Mouse (Mus musculus) kidney, adult 2 months (tissue): Measurements from ENCODE around the gene Srrm4. TPM values are rescaled to one million over a fixed set of nuclear protein-coding genes. Genes with fewer than 3 reads are reported as not detected.

Source experiments
- DNase-seq: peaks from one replicate; pipeline ENCODE4 v3.0.0; 2021
- H3K27ac ChIP-seq: fragments of 200-500 bp; 2 replicates; pipeline ENCODE4 v1.5.1; 2012; ENCODE audit warnings: low read depth, low read length, control low read depth, inconsistent platforms; ENCODE audit not compliant: insufficient read depth
- H3K27me3 ChIP-seq: fragments of 200-500 bp; replicated peaks from 2 replicates; pipeline ENCODE4 v1.6.1; 2012; ENCODE audit warnings: mild to moderate bottlenecking, moderate library complexity, low read length, inconsistent platforms; ENCODE audit not compliant: control insufficient read depth, insufficient read depth
- H3K36me3 ChIP-seq: fragments of 200-500 bp; 2 replicates; pipeline ENCODE4 v1.6.1; 2012; ENCODE audit warnings: mild to moderate bottlenecking, moderate library complexity, low read length, inconsistent platforms; ENCODE audit not compliant: control insufficient read depth, insufficient read depth
- H3K4me1 ChIP-seq: fragments of 200-500 bp; 2 replicates; pipeline ENCODE4 v1.6.1; 2011; ENCODE audit warnings: low read length; ENCODE audit not compliant: control insufficient read depth, insufficient read depth
- H3K4me3 ChIP-seq: fragments of 200-500 bp; 2 replicates; pipeline ENCODE4 v1.5.1; 2011; ENCODE audit warnings: mild to moderate bottlenecking, low read depth, low read length, control low read depth; ENCODE audit not compliant: insufficient read depth
- CTCF ChIP-seq: fragments of 200-500 bp; conservative IDR thresholded peaks from 2 replicates; pipeline ENCODE4 v1.5.1; 2011; ENCODE audit warnings: low read depth, mild to moderate bottlenecking, control low read depth, low read length, moderate library complexity, mixed read lengths; ENCODE audit not compliant: insufficient read depth, insufficient read length
- POLR2A ChIP-seq: fragments of 200-500 bp; IDR thresholded peaks from one replicate; pipeline ENCODE4 v1.6.1; 2011; ENCODE audit warnings: low read depth, low read length, control low read depth
- WGBS: fragments of 180-500 bp; shearing (Covaris S2); methylation state at CpG from one replicate; pipeline ENCODE4 v1.1.7; 2018; 5-methylcytosine and 5-hydroxymethylcytosine counted together
- polyA plus RNA-seq: library from polyadenylated mRNA; depleted of rRNA; stranded (reverse); fragments of >200 nt; gene quantifications from 2 replicates; pipeline ENCODE4 v1.2.3, GENCODE M21; 2012

Gene Srrm4
- polyA plus RNA-seq, 1 experiment: 0.25 TPM

DNA sequence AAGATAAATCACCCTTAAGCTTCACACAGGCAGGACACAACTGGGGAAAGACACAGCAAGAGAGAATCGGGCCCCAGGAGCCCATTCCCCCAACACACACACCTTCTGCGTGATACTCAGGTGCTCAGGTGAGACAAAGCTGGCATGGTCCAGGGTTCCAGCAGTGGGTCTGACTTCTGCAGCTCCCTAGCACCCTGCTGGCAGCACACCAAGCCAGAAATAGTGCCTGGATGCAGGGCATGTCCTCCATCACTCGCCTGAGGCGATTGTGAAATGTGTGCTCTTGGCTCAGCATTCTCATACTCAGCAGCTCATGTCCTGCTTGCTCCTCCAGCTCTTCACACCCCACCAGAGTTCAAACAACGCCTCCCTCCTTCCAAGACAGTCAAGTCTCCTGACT, 14.5 kb downstream of the Srrm4 start:
- Histone ChIP-seq H3K4me1 (no peaks in the 10 kb centered on the region), H3K27me3 (no peaks in the 10 kb centered on the region), H3K36me3 (no peaks in the 10 kb centered on the region), H3K27ac (no peak overlapping the region), H3K4me3 (no peak overlapping the region)
- TF ChIP-seq CTCF: no peak
- TF ChIP-seq POLR2A: no peak
- no peak for DNase-seq
- 72% methylated on average over 5 of the region's 5 CpGs for WGBS

- Histone ChIP-seq H3K36me3 (no peaks in the 10 kb centered on the region), H3K4me1 (no peaks in the 10 kb centered on the region), H3K4me3 (no peak overlapping the region), H3K27me3 (no peaks in the 10 kb centered on the region), H3K27ac (no peak overlapping the region)
- WGBS: 40% methylated on average over 9 of the region's 9 CpGs
- DNase-seq: no peak
- no peak for TF ChIP-seq POLR2A
- TF ChIP-seq CTCF: no peak
Observed at GRCm38 (mm10) chr5:116573307-116573706, 18.3 kb downstream of the Srrm4 start.

DNA sequence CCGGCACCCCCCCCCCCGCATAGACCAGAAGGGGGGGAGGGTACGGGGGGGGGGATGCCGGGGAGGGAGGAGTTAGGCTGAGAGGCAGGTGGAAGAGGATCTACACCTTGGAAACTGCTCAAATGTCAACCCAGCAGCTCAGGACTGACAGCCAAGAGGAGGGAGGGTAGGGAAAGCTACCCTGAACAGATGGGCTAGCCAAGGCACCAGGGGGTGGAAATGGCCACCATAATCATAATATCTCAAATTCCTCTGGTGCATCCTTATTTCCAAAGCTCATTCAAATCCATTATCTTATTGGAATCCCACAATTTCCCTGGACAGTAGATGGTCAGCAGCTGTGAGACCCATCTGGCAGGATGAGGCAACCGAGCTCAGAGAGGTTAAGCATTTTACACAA, 19.7 kb downstream of the Srrm4 start:
- no peaks in the 10 kb centered on the region for H3K36me3 ChIP-seq
- no peak overlapping the region for H3K27ac ChIP-seq
- H3K27me3 ChIP-seq: no peaks in the 10 kb centered on the region
- TF ChIP-seq POLR2A (no peak), CTCF (no peak)
- no peak for DNase-seq
- WGBS: 16% methylated on average over 3 of the region's 5 CpGs
- no peak overlapping the region for H3K4me3 ChIP-seq
- H3K4me1 ChIP-seq: no peaks in the 10 kb centered on the region

GRCm38 (mm10) chr5:116571232-116571861, 20.3 kb downstream of the Srrm4 start:
- Histone ChIP-seq H3K36me3 (no peaks in the 10 kb centered on the region), H3K27ac (no peak overlapping the region), H3K27me3 (no peaks in the 10 kb centered on the region), H3K4me3 (no peak overlapping the region), H3K4me1 (no peaks in the 10 kb centered on the region)
- no peak for DNase-seq
- 14% methylated on average over 22 of the region's 22 CpGs for WGBS
- TF ChIP-seq POLR2A (no peak), CTCF (no peak)

- no peak for DNase-seq
- 60% methylated on average over 7 of the region's 7 CpGs for WGBS
- TF ChIP-seq POLR2A (no peak), CTCF (no peak)
Observed at GRCm38 (mm10) chr5:116570566-116570965, 21.1 kb downstream of the Srrm4 start.

DNA sequence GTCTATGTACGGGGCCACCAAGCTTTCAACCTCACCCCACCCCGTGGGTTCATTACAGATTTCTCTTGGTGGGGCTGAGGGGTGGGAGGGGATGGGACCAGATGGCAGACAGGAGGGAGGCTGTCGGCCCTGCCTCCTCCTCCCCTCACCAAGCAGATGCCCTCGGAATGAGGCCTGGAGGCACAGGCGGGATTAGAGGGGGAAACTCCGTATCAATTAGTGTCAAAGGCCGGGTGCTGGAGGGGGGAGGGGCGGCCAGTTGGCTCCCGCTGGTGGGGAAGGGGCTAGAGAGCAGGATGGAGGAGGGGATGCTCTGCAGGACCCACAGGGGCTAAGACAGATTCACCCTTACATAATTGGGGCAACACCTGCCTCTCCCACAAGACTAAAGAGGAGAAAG, 22.0 kb downstream of the Srrm4 start:
- Histone ChIP-seq H3K27ac (no peak overlapping the region), H3K27me3 (no peaks in the 10 kb centered on the region), H3K36me3 (no peaks in the 10 kb centered on the region), H3K4me1 (no peaks in the 10 kb centered on the region), H3K4me3 (no peak overlapping the region)
- TF ChIP-seq POLR2A: no peak
- TF ChIP-seq CTCF: no peak
- no peak for DNase-seq
- 8% methylated on average over 9 of the region's 9 CpGs for WGBS

More at GRCm38 (mm10) chr5:116570566-116570965, 21.1 kb downstream of the Srrm4 start:
- Histone ChIP-seq H3K27ac (no peak overlapping the region), H3K4me1 (no peaks in the 10 kb centered on the region), H3K4me3 (no peak overlapping the region), H3K36me3 (no peaks in the 10 kb centered on the region), H3K27me3 (no peaks in the 10 kb centered on the region)

DNA sequence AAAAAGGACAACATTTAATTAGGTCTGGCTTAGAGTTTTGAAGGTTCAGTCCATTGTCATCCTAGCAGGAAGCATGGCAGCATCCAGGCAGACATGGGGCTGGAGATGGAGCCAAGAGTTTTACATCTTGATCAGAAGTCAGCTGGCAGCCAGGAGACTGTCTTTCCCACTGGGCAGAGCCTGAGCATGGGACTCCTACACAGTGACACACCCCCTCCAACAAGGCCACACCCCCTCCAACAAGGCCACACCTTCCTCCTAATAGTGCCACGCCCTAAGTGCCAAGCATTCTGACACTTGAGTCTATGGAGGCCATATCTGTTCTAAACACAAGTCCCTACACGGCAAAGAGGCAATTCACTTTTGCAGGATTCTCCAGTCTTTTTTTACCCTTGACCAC, 23.6 kb downstream of the Srrm4 start:
- TF ChIP-seq POLR2A (no peak), CTCF (no peak)
- Histone ChIP-seq H3K36me3 (no peaks in the 10 kb centered on the region), H3K27ac (no peak overlapping the region), H3K4me3 (no peak overlapping the region), H3K4me1 (no peaks in the 10 kb centered on the region), H3K27me3 (no peaks in the 10 kb centered on the region)
- 77% methylated on average over 2 of the region's 2 CpGs for WGBS
- no peak for DNase-seq
